Mouse (Mus musculus): Measurements from ENCODE around the gene Elobl.
A peak's percentile ranks its signal among the peaks of the same experiment; 100 is the strongest.
"Not testable (repeated sequence)": the region's sequence is repeated elsewhere in the genome, so short reads cannot be mapped to it uniquely, and the experiment has no call there.

Elobl gene

GRCm38 (mm10) chr11:88966881-88967361 is at the start of gene Elobl:
Gene Elobl (minus strand): TSS chr11:88966931.
- no peak for DNase-seq (ENCODE audit: low spot score in 2 of 2)

DNA sequence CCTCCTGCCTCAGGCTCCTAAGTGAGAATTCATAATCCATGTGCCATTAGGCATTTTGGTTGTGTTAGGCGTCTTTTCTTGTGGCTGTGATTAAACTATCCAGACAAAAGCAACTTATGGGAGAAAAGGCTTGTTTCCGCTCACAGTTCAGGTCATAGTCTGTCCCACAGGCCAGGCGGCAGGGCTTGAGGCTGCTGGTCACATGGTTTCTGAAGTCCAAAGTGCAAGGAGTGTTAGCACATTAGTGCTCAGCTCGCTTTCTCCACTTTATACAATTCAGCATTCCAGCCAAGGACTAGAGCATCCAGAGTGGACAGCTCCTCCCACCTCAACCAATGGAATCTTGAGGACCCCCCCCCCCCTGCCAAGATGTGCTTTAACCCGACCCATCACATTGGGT is 45.5 kb upstream of the Elobl start:
- no peak for DNase-seq (ENCODE audit: low spot score in 2 of 2)

DNA sequence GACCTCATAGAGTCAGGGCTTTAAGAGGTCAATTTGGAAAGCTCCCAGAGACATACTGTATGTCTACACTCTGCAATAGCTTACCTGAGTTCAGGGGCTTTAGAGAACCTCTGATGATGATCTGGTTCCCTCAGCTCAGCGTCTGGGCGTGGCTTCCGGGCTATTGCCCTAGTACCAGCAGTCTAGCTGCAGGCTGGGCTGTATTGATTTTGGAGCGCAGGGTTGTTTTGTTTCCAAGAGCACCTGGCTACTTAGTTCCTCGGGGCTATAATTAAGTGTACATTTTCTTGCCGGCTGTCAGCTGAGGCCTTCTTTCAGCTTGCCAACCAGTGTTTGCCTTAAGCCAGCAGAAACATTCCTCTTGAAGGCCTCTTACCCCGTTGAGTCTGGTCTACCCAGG is 42.8 kb upstream of the Elobl start:
- no peak for DNase-seq (ENCODE audit: low spot score in 2 of 2)

GRCm38 (mm10) chr11:89009066-89009465 is 42.3 kb upstream of the Elobl start:
- no peak for DNase-seq (ENCODE audit: low spot score in 2 of 2)

- DNase-seq (ENCODE audit: low spot score in 2 of 2) = no peak
Measured at GRCm38 (mm10) chr11:89007582-89007981, 40.9 kb upstream of the Elobl start.

GRCm38 (mm10) chr11:89006404-89006803 is 39.7 kb upstream of the Elobl start:
- DNase-seq (ENCODE audit: low spot score in 2 of 2) = no peak

DNA sequence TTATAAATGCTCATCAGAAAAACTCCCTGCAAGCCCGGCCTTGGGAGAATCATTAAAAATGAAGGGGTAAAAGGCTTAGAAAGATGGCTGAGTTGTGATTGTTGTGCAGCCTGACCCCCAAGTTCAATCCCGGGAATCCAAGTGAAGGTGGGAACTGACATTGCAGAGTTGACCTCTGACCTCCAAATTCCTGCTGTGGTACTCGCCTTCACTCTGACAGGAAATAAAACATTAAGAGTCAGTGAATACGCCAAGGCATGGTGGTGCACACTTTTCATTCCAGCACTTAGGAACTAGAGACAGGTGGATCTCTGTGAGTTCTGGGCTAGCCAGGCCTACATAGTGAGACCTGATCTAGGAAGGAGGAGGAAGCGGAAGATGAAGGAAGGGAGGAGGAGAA is 38.7 kb upstream of the Elobl start:
- no peak for DNase-seq (ENCODE audit: low spot score in 2 of 2)

DNA sequence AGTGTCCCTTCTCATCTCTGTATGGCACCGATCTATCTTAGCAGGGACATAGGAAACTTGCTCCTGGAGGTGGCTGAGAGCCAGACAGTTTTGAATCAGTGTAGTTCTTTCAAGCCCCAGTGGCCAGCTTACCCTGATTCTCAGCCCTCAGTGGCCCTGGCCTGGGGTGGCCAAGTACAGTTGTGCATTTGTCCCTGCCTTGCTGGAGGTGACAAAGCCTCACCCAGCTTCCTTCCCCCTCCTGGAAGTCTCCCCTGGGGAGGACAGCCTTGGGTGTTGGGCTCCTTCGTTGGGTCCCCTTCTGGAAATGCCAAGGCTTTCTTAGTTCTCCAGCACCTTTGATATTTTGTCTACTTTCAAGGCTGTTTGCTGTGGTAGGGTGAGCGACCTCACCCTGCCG is 37.0 kb upstream of the Elobl start:
- DNase-seq (ENCODE audit: low spot score in 2 of 2) = no peak

DNA sequence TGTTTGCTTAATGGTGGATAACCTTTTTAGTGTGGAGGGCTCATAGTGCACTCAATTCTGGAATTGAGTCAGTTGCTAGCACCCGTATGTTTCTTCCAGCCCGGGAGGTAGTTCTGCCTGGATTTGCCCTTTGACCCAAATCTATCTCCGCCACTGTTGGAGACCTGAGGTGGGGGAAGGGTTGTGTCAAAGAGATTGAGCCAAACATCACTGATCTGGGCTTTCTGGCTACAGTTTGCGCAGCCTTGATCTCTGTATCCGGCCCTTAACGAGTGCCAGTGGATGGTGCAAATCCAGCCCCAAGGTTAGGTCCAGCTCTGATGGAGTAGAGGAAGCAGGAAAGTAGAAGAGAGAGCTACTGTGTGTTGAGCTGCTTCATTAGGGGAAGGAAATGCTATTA is 36.3 kb upstream of the Elobl start:
- no peak for DNase-seq (ENCODE audit: low spot score in 2 of 2)

- no peak for DNase-seq (ENCODE audit: low spot score in 2 of 2)
Measured at GRCm38 (mm10) chr11:89002621-89003020, 35.9 kb upstream of the Elobl start.

GRCm38 (mm10) chr11:89002068-89002467 is 35.3 kb upstream of the Elobl start:
- DNase-seq (ENCODE audit: low spot score in 2 of 2) = no peak

DNA sequence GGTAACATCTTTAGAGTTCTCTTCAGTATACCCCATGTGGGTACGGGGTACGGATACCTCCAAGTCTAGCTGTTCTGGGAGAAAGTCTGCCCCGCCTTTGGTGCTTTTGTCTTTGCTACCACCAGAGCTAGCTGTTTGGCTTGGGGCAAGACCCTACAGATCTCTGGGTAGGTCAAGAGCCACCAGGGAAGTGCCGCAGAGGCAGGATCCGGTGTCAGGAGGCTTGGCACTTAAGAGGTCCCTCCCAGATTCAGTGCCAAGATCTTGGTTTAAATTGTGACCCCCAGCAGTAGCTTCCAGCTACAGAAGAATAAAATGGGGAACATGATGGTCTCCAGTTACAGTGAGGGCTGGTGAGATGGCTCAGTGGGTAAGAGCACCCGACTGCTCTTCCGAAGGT is 34.8 kb upstream of the Elobl start:
- DNase-seq (ENCODE audit: low spot score in 2 of 2) = no peak

DNA sequence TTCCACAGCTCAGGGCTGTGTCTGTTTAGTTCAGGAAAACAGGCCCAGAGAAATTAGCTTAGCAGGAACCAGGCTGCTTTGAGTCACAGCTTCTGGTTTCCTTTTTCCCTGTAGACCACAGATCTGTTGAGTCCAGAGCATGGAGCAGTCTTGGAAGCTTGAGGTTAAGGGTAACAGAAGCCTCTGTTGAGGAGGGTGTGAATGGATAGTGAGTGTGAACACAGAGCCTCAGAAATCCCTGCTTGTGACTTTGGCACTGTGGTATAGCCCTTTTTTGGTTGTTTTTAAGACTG is 33.7 kb upstream of the Elobl start:
- DNase-seq (ENCODE audit: low spot score in 2 of 2) = no peak

DNA sequence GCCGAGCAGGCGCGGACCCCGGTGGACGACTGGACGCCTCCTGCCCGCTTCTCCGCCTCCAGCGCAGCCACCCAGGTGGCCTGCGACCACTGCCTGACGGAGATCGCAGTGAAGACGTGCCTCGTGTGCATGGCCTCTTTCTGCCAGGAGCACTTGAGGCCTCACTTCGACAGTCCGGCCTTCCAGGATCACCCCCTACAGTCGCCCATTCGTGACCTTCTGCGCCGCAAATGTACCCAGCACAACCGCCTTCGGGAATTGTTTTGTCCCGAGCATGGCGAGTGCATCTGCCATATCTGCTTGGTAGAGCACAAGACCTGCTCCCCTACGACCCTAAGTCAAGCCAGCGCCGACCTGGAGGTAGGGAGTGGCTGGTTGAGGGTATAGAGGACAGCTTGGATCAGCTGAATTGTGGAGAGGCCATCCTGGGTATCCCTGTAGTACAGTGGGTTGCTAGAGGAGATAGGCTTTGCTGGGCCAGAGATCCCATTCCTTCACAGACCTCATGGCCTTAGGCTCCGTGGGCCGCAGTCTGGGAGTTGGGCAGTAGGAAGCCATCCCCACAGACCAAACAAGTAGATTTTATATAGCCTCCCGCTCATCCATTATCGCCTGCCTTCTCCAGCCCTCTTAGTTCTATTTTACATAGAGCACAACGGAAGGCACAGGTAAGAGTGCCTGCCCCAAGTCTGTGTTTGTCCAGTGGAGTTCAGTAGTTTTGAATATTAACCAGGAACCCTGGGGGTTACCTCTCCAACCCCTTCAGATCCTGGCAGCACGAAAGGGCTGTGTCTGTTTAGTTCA is 33.2 kb upstream of the Elobl start:
- DNase-seq (ENCODE audit: low spot score in 2 of 2) = no peak

GRCm38 (mm10) chr11:88998974-88999722 is 32.4 kb upstream of the Elobl start, which contains the start of gene Trim25:
Gene Trim25 (plus strand): TSS chr11:88999376.
- peak; percentile 40 to 44 for DNase-seq (ENCODE audit: low spot score in 2 of 2)

- no peak for DNase-seq (ENCODE audit: low spot score in 2 of 2)
Measured at GRCm38 (mm10) chr11:88998406-88998805, 31.7 kb upstream of the Elobl start.

- DNase-seq (ENCODE audit: low spot score in 2 of 2) = not testable (repeated sequence)
Measured at GRCm38 (mm10) chr11:88997343-88997742, 30.6 kb upstream of the Elobl start.

- no peak for DNase-seq (ENCODE audit: low spot score in 2 of 2)
Measured at GRCm38 (mm10) chr11:88996427-88996826, 29.7 kb upstream of the Elobl start.

- DNase-seq (ENCODE audit: low spot score in 2 of 2) = no peak
Measured at GRCm38 (mm10) chr11:88995616-88996015, 28.9 kb upstream of the Elobl start.

DNA sequence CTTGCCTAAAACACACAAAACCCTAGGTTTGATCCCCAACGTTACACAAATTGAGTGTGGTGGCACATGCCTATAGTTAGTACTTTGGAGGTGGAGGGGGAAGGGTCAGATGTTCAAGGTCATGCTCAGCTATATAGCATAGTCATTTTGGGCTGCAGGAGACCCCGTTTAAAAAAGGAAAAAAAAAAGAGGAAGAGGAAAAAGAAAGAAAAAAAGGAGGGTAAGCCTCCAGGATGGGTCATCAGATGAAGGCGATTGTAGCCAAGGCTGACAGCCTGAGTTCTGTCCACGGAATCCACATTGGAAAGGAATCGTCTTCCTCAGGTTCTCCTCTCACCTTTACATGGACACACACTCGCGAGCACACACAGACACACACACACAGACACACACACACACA is 27.8 kb upstream of the Elobl start:
- DNase-seq (ENCODE audit: low spot score in 2 of 2) = no peak

DNA sequence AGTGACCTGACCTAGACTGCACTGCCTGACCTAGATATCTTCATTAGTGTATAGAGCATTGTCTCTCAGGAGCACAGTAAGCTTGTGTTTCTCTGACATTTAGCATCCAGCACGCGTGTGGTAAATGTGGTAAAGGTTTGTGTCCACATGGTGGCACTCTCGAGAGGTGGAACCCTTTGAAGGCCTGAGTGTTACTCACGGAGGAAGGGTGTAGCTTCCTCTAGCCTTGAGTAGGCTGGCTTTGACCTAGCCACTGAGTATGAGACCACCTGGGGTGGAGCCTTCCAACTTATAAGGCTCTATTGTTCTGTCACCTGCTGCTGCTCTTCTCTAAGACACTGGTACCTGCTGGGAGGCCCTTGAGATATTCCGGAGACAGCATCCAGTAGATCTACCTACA is 26.9 kb upstream of the Elobl start:
- DNase-seq (ENCODE audit: low spot score in 2 of 2) = peak in 1 of 2 experiments; percentile 44

GRCm38 (mm10) chr11:88993186-88993585 is 26.5 kb upstream of the Elobl start:
- no peak for DNase-seq (ENCODE audit: low spot score in 2 of 2)

- DNase-seq (ENCODE audit: low spot score in 2 of 2) = no peak
Measured at GRCm38 (mm10) chr11:88989530-88989929, 22.8 kb upstream of the Elobl start.
